Mouse (Mus musculus): ENCODE measurements around the gene Vgll4.

GRCm38 (mm10) chr6:114892363-114892762, 77.4 kb downstream of the Vgll4 start:
- TF ChIP-seq CTCF (IDR thresholded peaks at IDR 0.05; ENCODE audit: borderline replicate concordance, insufficient read depth, low read length), result no peak
- no peak for TF ChIP-seq POLR2A (IDR thresholded peaks at IDR 0.05; ENCODE audit: low read depth, low read length)
